Mouse (Mus musculus) brain, embryonic 14.5 days (tissue): ENCODE measurements around the gene C5ar1. TPM values are rescaled to one million over a fixed set of nuclear protein-coding genes. Genes with fewer than 3 reads are reported as not detected.

Experiments used
- DNase-seq: peaks from one replicate; pipeline ENCODE4 v3.0.0-alpha.2; 2011; ENCODE audit warnings: low read depth
- CTCF ChIP-seq: fragments of 200-500 bp; IDR thresholded peaks from 2 replicates; pipeline ENCODE4 v1.5.1; 2012; ENCODE audit warnings: inconsistent platforms, mild to moderate bottlenecking, moderate library complexity, borderline replicate concordance; ENCODE audit not compliant: insufficient read depth, insufficient read length; ENCODE audit errors: extremely low read depth
- POLR2A ChIP-seq: fragments of 200-500 bp; IDR thresholded peaks from 2 replicates; pipeline ENCODE4 v1.6.1; 2012; ENCODE audit warnings: mild to moderate bottlenecking, inconsistent platforms, borderline replicate concordance; ENCODE audit not compliant: poor library complexity, insufficient read depth, insufficient read length, severe bottlenecking; ENCODE audit errors: extremely low read depth
- polyA plus RNA-seq: library from polyadenylated mRNA; depleted of rRNA; stranded (reverse); fragments of >200 nt; gene quantifications from 2 replicates; pipeline ENCODE4 v1.2.3, GENCODE M21; 2012

Gene C5ar1
- polyA plus RNA-seq, 1 experiment, result 1.4 TPM

GRCm38 (mm10) chr7:16242198-16242597 is 17.1 kb downstream of the C5ar1 start:
- no peak for TF ChIP-seq POLR2A
- TF ChIP-seq CTCF, result no peak

GRCm38 (mm10) chr7:16241787-16242186 is 17.6 kb downstream of the C5ar1 start:
- no peak for DNase-seq
- no peak for TF ChIP-seq POLR2A
- TF ChIP-seq CTCF, result peak; percentile 13; the same call in 1 of the 2 replicates

More at GRCm38 (mm10) chr7:16242198-16242597, 17.1 kb downstream of the C5ar1 start:
- DNase-seq, result no peak

- DNase-seq, result no peak
- TF ChIP-seq POLR2A, result no peak
- no peak for TF ChIP-seq CTCF
Measured at GRCm38 (mm10) chr7:16240978-16241303, 18.4 kb downstream of the C5ar1 start.

GRCm38 (mm10) chr7:16240281-16240977 is 18.9 kb downstream of the C5ar1 start:
- no peak for DNase-seq
- TF ChIP-seq CTCF (no peak), POLR2A (no peak)

DNA sequence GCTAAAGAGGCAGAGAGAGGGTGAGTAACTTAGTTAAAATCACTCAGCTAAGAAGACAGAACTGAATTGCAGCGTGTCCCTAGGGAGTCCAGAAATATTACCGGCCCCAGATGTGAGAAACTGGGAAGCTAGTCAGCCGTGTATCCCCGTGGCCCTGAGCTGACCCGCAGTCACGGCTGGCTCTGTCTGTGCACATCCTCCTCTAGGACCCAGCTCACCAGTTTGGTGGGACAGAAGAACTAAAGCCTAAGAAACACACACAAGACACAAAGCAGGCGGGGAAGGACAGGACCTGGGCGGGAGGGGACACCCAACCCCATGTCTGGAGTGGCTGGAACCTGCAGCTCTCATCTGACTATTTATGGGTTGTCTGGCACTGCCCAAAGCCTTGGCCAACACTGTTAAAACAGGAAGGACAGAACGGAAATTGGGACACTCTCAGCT is 19.8 kb downstream of the C5ar1 start:
- no peak for TF ChIP-seq POLR2A
- no peak for DNase-seq

- TF ChIP-seq CTCF, result no peak
- no peak for TF ChIP-seq POLR2A
- peak; percentile 1 for DNase-seq
Measured at GRCm38 (mm10) chr7:16229869-16230268, 29.5 kb downstream of the C5ar1 start.

DNA sequence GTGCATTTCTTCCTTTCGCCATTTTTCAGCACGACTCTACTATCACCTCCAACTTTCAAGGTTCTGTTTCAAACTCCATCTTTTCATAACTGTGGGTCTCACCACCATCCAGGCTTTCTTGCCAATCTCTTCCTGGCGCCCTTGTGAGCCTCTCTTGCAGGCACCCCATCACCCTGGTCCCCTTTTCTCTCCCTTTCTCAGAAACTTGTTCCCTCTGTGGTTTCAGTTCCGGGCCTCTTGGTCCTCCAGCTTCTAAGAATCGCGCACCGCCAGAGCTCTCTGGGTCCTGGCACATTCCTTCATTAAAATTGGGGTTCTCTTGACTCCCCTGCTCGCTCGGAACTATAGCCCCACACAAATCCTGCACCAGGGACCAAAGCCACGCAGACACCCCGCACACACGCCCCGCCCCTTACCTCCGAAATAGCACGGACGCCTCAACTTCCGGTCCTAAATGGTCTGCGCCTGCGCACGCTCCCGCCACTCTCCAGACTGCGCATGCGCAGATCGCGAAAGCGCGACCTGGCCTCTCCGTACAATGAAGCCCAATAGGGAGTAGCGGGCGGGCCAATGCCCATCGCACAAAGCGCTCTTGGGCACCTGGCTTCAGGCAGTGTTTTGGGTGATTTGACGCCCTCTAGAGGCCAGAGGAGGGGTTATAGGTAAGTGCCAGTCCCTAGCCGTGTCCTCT is 37.6 kb downstream of the C5ar1 start, which contains the start of gene Dhx34:
Dhx34 (minus strand) TSS at position 456 of the 691 bp plus-strand sequence.
- DNase-seq, result peak; percentile 98
- TF ChIP-seq CTCF, result peak; percentile 59; the same call in 1 of the 2 replicates
- peak; percentile 69; the same call in 1 of the 2 replicates for TF ChIP-seq POLR2A

DNA sequence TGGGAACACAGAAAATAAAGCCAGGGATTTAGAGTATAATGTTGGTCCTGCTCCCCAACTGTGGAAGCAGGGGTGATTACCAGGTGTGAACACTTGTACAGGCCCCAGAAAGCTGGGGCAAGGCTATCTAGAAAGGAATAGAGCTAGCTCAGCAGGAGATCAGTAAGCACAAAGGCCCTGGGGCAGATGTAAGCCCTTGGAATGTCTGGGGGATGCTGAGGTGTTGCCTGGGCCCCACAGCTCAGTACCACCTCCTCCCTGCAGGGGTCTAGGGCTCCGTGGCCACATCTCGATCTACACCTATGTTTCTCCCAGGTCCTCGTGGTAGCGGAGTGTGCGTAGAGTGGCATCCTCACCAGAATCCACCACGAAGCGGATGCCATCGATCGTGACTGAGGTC is 45.4 kb downstream of the C5ar1 start:
- DNase-seq, result no peak
- TF ChIP-seq CTCF (no peak), POLR2A (no peak)

DNA sequence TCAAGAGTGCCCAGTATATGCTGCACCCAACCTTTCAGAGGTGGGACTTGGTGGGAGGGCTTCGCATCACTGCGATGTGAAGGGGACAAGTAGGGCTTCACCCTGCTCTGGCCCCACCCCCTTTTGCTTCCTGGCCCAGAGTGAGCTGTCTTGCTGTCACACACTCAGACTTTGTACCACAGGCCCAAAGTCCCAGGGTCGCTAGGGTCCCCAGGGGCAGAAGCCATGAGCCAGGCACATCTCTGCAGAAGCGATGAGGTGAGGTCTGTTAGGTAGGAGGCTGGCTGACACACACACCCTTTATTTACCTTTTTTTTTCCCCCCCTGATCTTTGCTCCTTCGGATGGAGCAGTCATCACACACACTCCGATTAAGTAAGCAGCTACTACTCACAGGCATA is 46.1 kb downstream of the C5ar1 start:
- no peak for DNase-seq
- TF ChIP-seq POLR2A (no peak), CTCF (no peak)

- DNase-seq, result no peak
- TF ChIP-seq POLR2A (no peak), CTCF (no peak)
Measured at GRCm38 (mm10) chr7:16210862-16211365, 48.4 kb downstream of the C5ar1 start.

- TF ChIP-seq POLR2A (no peak), CTCF (no peak)
- DNase-seq, result no peak
Measured at GRCm38 (mm10) chr7:16208781-16209665, 50.3 kb downstream of the C5ar1 start.

GRCm38 (mm10) chr7:16207496-16207895 is 51.8 kb downstream of the C5ar1 start:
- no peak for DNase-seq

DNA sequence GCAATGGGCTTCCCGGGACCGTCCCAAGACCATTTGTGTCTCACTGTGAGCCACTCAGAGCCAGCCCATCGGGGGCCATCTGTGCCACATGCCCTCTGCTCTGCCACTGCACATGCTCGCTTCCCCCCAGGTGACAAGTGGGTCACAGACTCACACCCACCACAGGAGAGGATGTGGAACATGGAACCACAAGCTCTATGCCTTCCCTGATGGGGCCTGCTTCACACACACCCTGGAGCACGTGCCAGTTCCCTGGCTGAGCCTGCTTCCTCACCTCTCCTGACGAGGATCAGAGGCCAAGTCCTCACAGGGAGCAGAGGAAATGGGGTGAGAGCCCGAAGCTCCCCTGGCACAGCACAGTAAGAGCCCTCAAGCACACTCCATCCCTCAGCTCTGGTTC is 52.3 kb downstream of the C5ar1 start:
- DNase-seq, result no peak
- TF ChIP-seq CTCF, result no peak
- TF ChIP-seq POLR2A, result no peak

More at GRCm38 (mm10) chr7:16207496-16207895, 51.8 kb downstream of the C5ar1 start:
- TF ChIP-seq CTCF (no peak), POLR2A (no peak)

DNA sequence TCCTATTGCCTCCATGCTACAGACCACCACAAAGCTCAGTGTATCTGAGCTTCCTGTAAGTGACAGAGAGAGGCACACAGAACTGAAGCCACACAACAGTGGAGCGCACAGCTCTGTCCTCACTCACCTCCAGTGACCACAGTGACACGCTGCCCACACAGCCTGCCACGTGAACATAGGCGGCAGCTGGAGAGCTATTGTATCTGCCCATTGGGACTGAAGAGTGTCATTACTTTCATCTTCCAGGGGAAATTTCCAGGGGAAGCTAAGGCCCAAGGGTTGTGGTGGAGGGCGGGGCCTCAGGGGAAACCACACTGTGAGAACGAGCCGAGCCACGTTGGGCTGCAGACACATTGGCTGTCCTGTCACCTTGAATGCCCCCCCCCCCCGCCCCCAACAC is 54.5 kb downstream of the C5ar1 start:
- no peak for TF ChIP-seq POLR2A
- no peak for TF ChIP-seq CTCF
- no peak for DNase-seq
